29 mouse cellular contexts compared by ENCODE assay signal in genomic region chr16:21116078-21116477, GRCm38 (mm10). TPM values are rescaled to one million over a fixed set of nuclear protein-coding genes. Genes with fewer than 3 reads are reported as not detected.
DNase-seq lines count a peak whose midpoint lies in the region; ATAC-seq and TF ChIP-seq lines count a peak whose summit lies in the region.
"Had no signal": no experiment of that assay in that cellular context is flagged by ENCODE, and none has a peak within 500 bp of the region (broad histone marks: within the 10 kb centered on the region; RNA-seq: fewer than 3 reads in every experiment).

No protein-coding gene starts in this region.

- H3K79me2 ChIP-seq in C2C12 (ENCODE audit: control insufficient read depth, insufficient read depth), result no peaks in the 10 kb centered on the region

- H3K9me3 ChIP-seq in neural tube, embryonic 13.5 days, result no peaks in the 10 kb centered on the region
- H3K9me3 ChIP-seq in heart, embryonic 10.5 days, result no peaks in the 10 kb centered on the region
- H3K9me3 ChIP-seq: embryonic facial prominence, embryonic 13.5 days; embryonic facial prominence, embryonic 15.5 days; forebrain, embryonic 10.5 days; forebrain, embryonic 12.5 days had no signal

- no peak overlapping the region for H3ac ChIP-seq in C2C12 (ENCODE audit: control insufficient read depth, insufficient read length, low read depth)

- no peaks in the 10 kb centered on the region for H3K27me3 ChIP-seq in neural tube, embryonic 13.5 days
- no peaks in the 10 kb centered on the region for H3K27me3 ChIP-seq in C2C12 (ENCODE audit: control insufficient read depth, insufficient read depth, insufficient read length)
- H3K27me3 ChIP-seq in heart, embryonic 10.5 days (ENCODE audit: insufficient read depth, poor library complexity, severe bottlenecking), result no peaks in the 10 kb centered on the region
- H3K27me3 ChIP-seq: embryonic facial prominence, embryonic 13.5 days; embryonic facial prominence, embryonic 15.5 days; forebrain, embryonic 12.5 days had no signal

- no peak overlapping the region for H3K9ac ChIP-seq in neural tube, embryonic 13.5 days
- H3K9ac ChIP-seq: embryonic facial prominence, embryonic 13.5 days; embryonic facial prominence, embryonic 15.5 days; forebrain, embryonic 12.5 days had no signal

- ATAC-seq in neural tube, embryonic 13.5 days (ENCODE audit: low read depth), result 0 out of 2 replicates have a peak, but pooled peaks have one; percentile 43
- ATAC-seq in monocyte, adult 5-6 weeks (replicated peaks; ENCODE audit: insufficient number of reproducible peaks, low FRiP score, low TSS enrichment, poor library complexity, severe bottlenecking), result no peak
- ATAC-seq: forebrain, embryonic 14.5 days; forebrain, embryonic 16.5 days had no signal

- no peaks in the 10 kb centered on the region for H3K4me1 ChIP-seq in neural tube, embryonic 13.5 days (replicated peaks)
- no peaks in the 10 kb centered on the region for H3K4me1 ChIP-seq in heart, embryonic 10.5 days
- H3K4me1 ChIP-seq: embryonic facial prominence, embryonic 13.5 days; embryonic facial prominence, embryonic 15.5 days; forebrain, embryonic 10.5 days; forebrain, embryonic 12.5 days had no signal

- WGBS in neural tube, embryonic 13.5 days, result 58% methylated on average over 5 of the region's 5 CpGs
- 74% methylated on average over 5 of the region's 5 CpGs for WGBS in heart, embryonic 10.5 days

- no peak for TF ChIP-seq CTCF in C2C12 (IDR thresholded peaks at IDR 0.05; ENCODE audit: control insufficient read depth, insufficient read depth, insufficient read length)

- no peaks in the 10 kb centered on the region for H3K79me3 ChIP-seq in C2C12 (ENCODE audit: low read depth)

- H3K27ac ChIP-seq in neural tube, embryonic 13.5 days (replicated peaks), result no peak overlapping the region
- no peak overlapping the region for H3K27ac ChIP-seq in heart, embryonic 10.5 days
- H3K27ac ChIP-seq: embryonic facial prominence, embryonic 13.5 days; embryonic facial prominence, embryonic 15.5 days; forebrain, embryonic 10.5 days; forebrain, embryonic 12.5 days had no signal

- H3K4me3 ChIP-seq in neural tube, embryonic 13.5 days, result no peak overlapping the region
- no peak overlapping the region for H3K4me3 ChIP-seq in C2C12 (ENCODE audit: insufficient read depth, poor library complexity, severe bottlenecking)
- H3K4me3 ChIP-seq in heart, embryonic 10.5 days, result no peak overlapping the region
- H3K4me3 ChIP-seq: embryonic facial prominence, embryonic 13.5 days; embryonic facial prominence, embryonic 15.5 days; erythroblast, embryonic 14.5 days; forebrain, embryonic 10.5 days; forebrain, embryonic 12.5 days had no signal

- no peaks in the 10 kb centered on the region for H3K36me3 ChIP-seq in neural tube, embryonic 13.5 days
- H3K36me3 ChIP-seq in C2C12 (ENCODE audit: control insufficient read depth, insufficient read depth), result no peaks in the 10 kb centered on the region
- H3K36me3 ChIP-seq in heart, embryonic 10.5 days, result no peaks in the 10 kb centered on the region
- H3K36me3 ChIP-seq: embryonic facial prominence, embryonic 13.5 days; embryonic facial prominence, embryonic 15.5 days; forebrain, embryonic 10.5 days; forebrain, embryonic 12.5 days had no signal

- peak; percentile 2 for DNase-seq in embryo, embryonic 10.5 days (ENCODE audit: low spot score)
- no peak for DNase-seq in embryo, embryonic 9.5 days (ENCODE audit: extremely low spot score)
- DNase-seq in neural tube, embryonic 10.5 days (ENCODE audit: extremely low spot score, low spot score), result no peak
- DNase-seq in 3134 (ENCODE audit: extremely low read depth, insufficient read length, low spot score), result peak; percentile 16
- DNase-seq in heart, embryonic 10.5 days (ENCODE audit: low spot score), result no peak
- DNase-seq: adrenal gland, adult 2 months; adrenal gland, postnatal 10 days; adrenal gland, postnatal 25 days; B cell, adult 2 months; cerebellum, adult 11 months; cerebellum, adult 18-20 months; cerebellum, adult 8-10 months; cerebellum, adult 9-11 months; cerebellum, postnatal 14 days; cerebellum, postnatal 36 days had no signal

- no peak overlapping the region for H3K4me2 ChIP-seq in neural tube, embryonic 13.5 days
- H3K4me2 ChIP-seq: embryonic facial prominence, embryonic 13.5 days; embryonic facial prominence, embryonic 15.5 days; forebrain, embryonic 12.5 days had no signal

TF ChIP-seq in C2C12, 6 proteins besides CTCF, POLR2A, EP300 and RAD21:
- TF ChIP-seq MYOG (IDR thresholded peaks at IDR 0.05; ENCODE audit: control insufficient read depth, extremely low read depth, insufficient read length) (no peak), MAX (IDR thresholded peaks at IDR 0.05) (peak; percentile 40), FOSL1 (IDR thresholded peaks at IDR 0.05; ENCODE audit: insufficient read depth, low read length, poor library complexity, severe bottlenecking) (peak; percentile 10), USF1 (IDR thresholded peaks at IDR 0.05; ENCODE audit: low read depth) (no peak), CEBPB (IDR thresholded peaks at IDR 0.05; ENCODE audit: low read depth) (no peak), MYOD1 (IDR thresholded peaks at IDR 0.05; ENCODE audit: control insufficient read depth, insufficient read length, low read depth) (no peak)

RNA-seq across cellular contexts. Expression of gene Teddm3, which starts 37.7 kb away (rescaled TPM):
- not detected in 2 replicates for polyA plus RNA-seq in neural tube, embryonic 13.5 days (2015; fragmentation: Nextera tagmentation; extraction: Ambion mirVana)
- polyA plus RNA-seq in C2C12 (2012; fragmentation: generic; extraction: Trizol), result not detected
- not detected in 2 replicates for polyA plus RNA-seq in heart, embryonic 10.5 days (2016; fragmentation: Nextera tagmentation; extraction: Ambion mirVana)
- total RNA-seq in monocyte, adult 5-6 weeks (2017), result not detected in 3 replicates
- total RNA-seq: adrenal gland, adult 2 months; adrenal gland, postnatal 10 days; adrenal gland, postnatal 25 days; adrenal gland, postnatal 4 days; common myeloid progenitor, adult 5-6 weeks; MEL had no signal
- polyA plus RNA-seq: embryonic facial prominence, embryonic 11.5 days; embryonic facial prominence, embryonic 13.5 days; erythroblast, embryonic 14.5 days; forebrain, embryonic 10.5 days; forebrain, embryonic 12.5 days; forebrain, embryonic 14.5 days; forebrain, embryonic 16.5 days had no signal

Comparison
In these comparisons a context has a peak if more than half of its experiments do, and no peak if none do; other contexts are left out.
1. DNase-seq: peak in embryo, embryonic 10.5 days (single experiment) and 3134 (single experiment); none in embryo, embryonic 9.5 days (single experiment), neural tube, embryonic 10.5 days (single experiment) and heart, embryonic 10.5 days (single experiment).